Mouse (Mus musculus) spleen, adult 2 months (tissue): ENCODE measurements at regions not wholly inside any gene's neighbourhood (a gene's known extent, or its start where the extent isn't known, plus 50 kb on each side); places are given as distances from the start of the nearest gene placed in this dataset.

ENCODE experiments used
- DNase-seq, 2 experiments: peaks; one replicate each; pipeline versions ENCODE4 v3.0.0 to v3.0.0-alpha.2; 2012 to 2021; ENCODE audit warnings: low spot score in 2 of 2, low read depth in 1 of 2
- H3K27ac ChIP-seq: fragments of 200-500 bp; 2 replicates; pipeline ENCODE4 v1.5.1; 2012; ENCODE audit warnings: low read length, inconsistent platforms; ENCODE audit not compliant: insufficient read depth
- H3K27me3 ChIP-seq: fragments of 200-500 bp; 2 replicates; pipeline ENCODE4 v1.6.1; 2012; ENCODE audit warnings: mild to moderate bottlenecking, moderate library complexity, low read length, inconsistent platforms; ENCODE audit not compliant: control insufficient read depth, insufficient read depth
- H3K36me3 ChIP-seq: fragments of 200-500 bp; 2 replicates; pipeline ENCODE4 v1.6.1; 2012; ENCODE audit warnings: mild to moderate bottlenecking, low read length, inconsistent platforms; ENCODE audit not compliant: control insufficient read depth, insufficient read depth
- H3K4me1 ChIP-seq: fragments of 200-500 bp; 2 replicates; pipeline ENCODE4 v1.6.1; 2011; ENCODE audit warnings: inconsistent platforms; ENCODE audit not compliant: control insufficient read depth, insufficient read depth, insufficient read length
- H3K4me3 ChIP-seq: fragments of 200-500 bp; 2 replicates; pipeline ENCODE4 v1.5.1; 2011; ENCODE audit warnings: mild to moderate bottlenecking, inconsistent platforms; ENCODE audit not compliant: insufficient read depth, insufficient read length; ENCODE audit errors: extremely low read depth
- CTCF ChIP-seq: fragments of 200-500 bp; IDR thresholded peaks from 2 replicates; pipeline ENCODE4 v1.5.1; 2011; ENCODE audit warnings: mild to moderate bottlenecking, inconsistent platforms; ENCODE audit not compliant: insufficient read depth, insufficient read length, insufficient replicate concordance; ENCODE audit errors: extremely low read depth
- POLR2A ChIP-seq: fragments of 200-500 bp; IDR thresholded peaks from 2 replicates; pipeline ENCODE4 v1.6.1; 2011; ENCODE audit warnings: low read depth, low read length, inconsistent platforms
- WGBS: fragments of 180-500 bp; shearing (Covaris S2); methylation state at CpG from one replicate; pipeline ENCODE4 v1.1.7; 2018; 5-methylcytosine and 5-hydroxymethylcytosine counted together

DNA sequence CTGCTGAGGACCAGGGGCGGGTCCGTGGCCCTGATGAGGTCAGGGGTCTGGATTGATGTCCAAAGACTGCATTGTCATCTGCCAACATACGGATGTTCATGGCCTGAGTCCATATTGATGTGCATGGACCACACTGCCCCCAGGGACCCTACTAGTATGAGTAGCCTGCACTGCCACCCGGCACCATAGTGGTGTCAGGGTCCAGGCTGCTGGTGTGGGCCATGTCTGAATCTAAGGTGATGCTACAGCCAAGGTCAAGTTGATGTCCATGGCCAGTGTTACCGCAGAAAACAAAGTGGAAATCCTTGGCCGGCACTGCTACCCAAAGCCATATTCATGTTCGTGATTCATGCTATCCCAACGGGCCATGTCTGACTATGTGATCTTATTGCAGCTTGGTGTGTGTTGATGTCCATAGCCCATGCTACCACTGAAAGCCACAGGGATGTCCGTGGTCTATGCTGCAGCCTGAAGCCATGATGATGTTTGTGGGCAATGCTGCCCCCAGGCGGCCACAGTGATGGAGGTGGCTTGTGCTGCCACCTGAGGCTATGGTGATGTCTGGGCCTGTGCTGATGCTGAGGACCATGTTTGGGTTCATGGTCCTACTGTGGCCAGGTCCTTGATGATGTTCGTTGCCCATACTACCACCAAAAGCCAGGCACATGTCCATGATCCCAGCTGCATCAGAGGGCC is 130.5 kb downstream of the Iqub start:
- no peak for TF ChIP-seq POLR2A
- TF ChIP-seq CTCF: no peak
- Histone ChIP-seq H3K36me3 (no peaks in the 10 kb centered on the region), H3K4me3 (no peak overlapping the region), H3K4me1 (no peaks in the 10 kb centered on the region), H3K27me3 (no peaks in the 10 kb centered on the region), H3K27ac (no peak overlapping the region)
- no peak for DNase-seq
- 81% methylated on average over 11 of the region's 11 CpGs for WGBS

DNA sequence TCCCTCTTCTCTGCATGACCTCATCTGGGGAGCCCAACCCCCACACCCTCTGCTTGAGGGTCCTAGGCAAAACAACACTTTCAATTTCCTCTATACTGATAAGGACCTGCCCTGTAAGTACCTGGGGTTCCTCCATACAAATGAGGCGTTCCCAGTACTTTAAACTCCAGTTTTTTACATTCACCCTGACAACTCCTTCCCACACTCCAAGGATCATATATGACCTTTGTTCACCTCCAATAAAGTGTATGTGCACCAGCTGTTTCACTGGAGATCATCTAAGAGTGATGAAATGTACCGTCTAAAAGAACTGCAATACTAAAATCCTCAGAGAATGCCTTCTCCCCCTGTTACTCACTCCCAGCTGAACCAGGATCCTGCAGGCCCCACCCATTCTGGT is 135.0 kb downstream of the Iqub start:
- WGBS: 88% methylated on average over 2 of the region's 2 CpGs
- H3K27ac ChIP-seq: no peak overlapping the region
- no peak for DNase-seq
- H3K27me3 ChIP-seq: no peaks in the 10 kb centered on the region
- no peaks in the 10 kb centered on the region for H3K4me1 ChIP-seq
- no peak overlapping the region for H3K4me3 ChIP-seq
- H3K36me3 ChIP-seq: no peaks in the 10 kb centered on the region
- TF ChIP-seq CTCF (no peak), POLR2A (no peak)

- WGBS: 87% methylated on average over 4 of the region's 4 CpGs
- TF ChIP-seq POLR2A: no peak
- TF ChIP-seq CTCF: no peak
- no peak overlapping the region for H3K27ac ChIP-seq
- H3K27me3 ChIP-seq: no peaks in the 10 kb centered on the region
- H3K36me3 ChIP-seq: no peaks in the 10 kb centered on the region
- no peak overlapping the region for H3K4me3 ChIP-seq
- no peak for DNase-seq
- no peaks in the 10 kb centered on the region for H3K4me1 ChIP-seq
Measured at GRCm38 (mm10) chr6:24376728-24377127, 138.1 kb downstream of the Iqub start.

- WGBS: 86% methylated on average over 6 of the region's 6 CpGs
- DNase-seq: no peak
- H3K27me3 ChIP-seq: no peaks in the 10 kb centered on the region
- H3K4me1 ChIP-seq: no peaks in the 10 kb centered on the region
- H3K36me3 ChIP-seq: no peaks in the 10 kb centered on the region
- H3K4me3 ChIP-seq: no peak overlapping the region
- no peak overlapping the region for H3K27ac ChIP-seq
- TF ChIP-seq CTCF (no peak), POLR2A (no peak)
Measured at GRCm38 (mm10) chr6:24373161-24373560, 141.7 kb downstream of the Iqub start.

DNA sequence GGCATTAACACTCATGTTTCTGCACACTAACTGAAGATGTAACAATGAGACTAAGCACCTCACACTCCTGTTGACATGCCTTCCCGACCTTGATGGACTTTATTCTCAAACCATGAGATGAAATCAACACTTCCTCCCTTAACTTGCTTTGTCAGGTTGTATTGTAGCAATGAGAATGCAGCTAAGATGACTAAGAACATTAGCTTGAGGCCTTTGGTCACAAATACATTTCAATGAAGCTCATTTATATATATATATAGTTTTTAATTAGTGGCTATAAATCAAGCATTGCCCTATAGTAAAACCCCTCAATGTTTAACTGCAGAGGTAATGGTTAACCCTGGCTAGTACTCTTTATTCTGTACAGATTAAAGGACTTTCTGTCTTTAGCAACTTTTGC is 143.2 kb downstream of the Iqub start:
- no peak overlapping the region for H3K4me3 ChIP-seq
- TF ChIP-seq CTCF (no peak), POLR2A (no peak)
- no peaks in the 10 kb centered on the region for H3K36me3 ChIP-seq
- no peaks in the 10 kb centered on the region for H3K27me3 ChIP-seq
- no peak for DNase-seq
- WGBS: 68% methylated on average over 1 of the region's 1 CpGs
- no peak overlapping the region for H3K27ac ChIP-seq
- no peaks in the 10 kb centered on the region for H3K4me1 ChIP-seq

DNA sequence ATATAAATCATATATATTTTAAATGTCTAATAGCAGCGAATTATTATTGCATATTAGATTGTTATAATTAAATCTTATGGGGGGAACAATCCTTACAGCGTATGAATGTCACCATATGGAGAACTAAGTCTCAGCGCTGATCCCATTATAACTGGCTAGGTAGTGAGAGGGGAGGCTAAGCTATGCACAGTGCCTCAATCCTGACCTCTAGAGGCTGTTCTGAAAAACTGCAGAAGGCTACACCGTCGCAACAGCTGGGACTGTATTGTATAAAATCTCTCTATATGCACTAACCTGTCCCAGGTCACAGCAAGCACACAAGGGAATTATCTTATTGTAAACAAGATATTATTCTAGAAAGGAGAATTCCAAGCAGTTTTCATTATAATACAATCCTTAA is 164.0 kb downstream of the Iqub start:
- H3K27ac ChIP-seq: no peak overlapping the region
- 9% methylated on average over 5 of the region's 5 CpGs for WGBS
- TF ChIP-seq POLR2A: no peak
- peak; percentile 38; the same call in 1 of the 2 replicates for TF ChIP-seq CTCF
- H3K36me3 ChIP-seq: no peaks in the 10 kb centered on the region
- H3K4me1 ChIP-seq: no peaks in the 10 kb centered on the region; the same call in 1 of the 2 replicates
- H3K27me3 ChIP-seq: no peaks in the 10 kb centered on the region
- DNase-seq: no peak
- no peak overlapping the region for H3K4me3 ChIP-seq

DNA sequence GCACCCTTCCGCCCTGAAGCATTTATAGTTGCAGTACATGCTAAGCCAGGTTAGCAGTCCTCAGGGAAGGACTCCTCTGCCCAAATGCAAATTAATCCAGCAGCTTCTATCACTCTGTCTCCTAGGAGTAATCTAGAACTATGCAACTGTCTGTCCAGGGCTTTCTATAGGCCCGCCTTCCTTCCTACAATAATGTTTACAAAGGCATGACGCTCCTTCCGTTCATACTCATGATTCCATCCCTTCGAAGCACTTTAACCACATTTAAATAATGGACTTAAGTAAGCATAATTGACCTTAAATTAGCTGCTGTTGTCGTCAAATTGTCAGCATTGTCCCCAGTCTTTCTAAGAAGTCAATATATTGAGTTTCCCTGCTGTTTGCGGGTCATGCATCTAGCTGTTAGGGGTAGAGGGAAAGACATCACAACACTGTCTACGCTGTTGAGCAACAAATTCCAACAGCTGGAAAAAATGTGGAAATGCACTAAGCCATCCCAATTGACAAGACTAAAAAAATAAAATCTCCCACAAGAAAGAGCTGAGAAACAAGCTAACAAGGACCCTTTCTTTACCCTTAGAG is 166.3 kb downstream of the Iqub start:
- no peak overlapping the region for H3K27ac ChIP-seq
- no peak overlapping the region for H3K4me3 ChIP-seq
- no peaks in the 10 kb centered on the region for H3K36me3 ChIP-seq
- no peaks in the 10 kb centered on the region for H3K27me3 ChIP-seq
- no peaks in the 10 kb centered on the region; the same call in 1 of the 2 replicates for H3K4me1 ChIP-seq
- no peak for DNase-seq
- WGBS: 65% methylated on average over 8 of the region's 8 CpGs
- TF ChIP-seq CTCF: no peak
